ENCODE assay signal across 20 mouse cellular contexts in the genomic region with DNA sequence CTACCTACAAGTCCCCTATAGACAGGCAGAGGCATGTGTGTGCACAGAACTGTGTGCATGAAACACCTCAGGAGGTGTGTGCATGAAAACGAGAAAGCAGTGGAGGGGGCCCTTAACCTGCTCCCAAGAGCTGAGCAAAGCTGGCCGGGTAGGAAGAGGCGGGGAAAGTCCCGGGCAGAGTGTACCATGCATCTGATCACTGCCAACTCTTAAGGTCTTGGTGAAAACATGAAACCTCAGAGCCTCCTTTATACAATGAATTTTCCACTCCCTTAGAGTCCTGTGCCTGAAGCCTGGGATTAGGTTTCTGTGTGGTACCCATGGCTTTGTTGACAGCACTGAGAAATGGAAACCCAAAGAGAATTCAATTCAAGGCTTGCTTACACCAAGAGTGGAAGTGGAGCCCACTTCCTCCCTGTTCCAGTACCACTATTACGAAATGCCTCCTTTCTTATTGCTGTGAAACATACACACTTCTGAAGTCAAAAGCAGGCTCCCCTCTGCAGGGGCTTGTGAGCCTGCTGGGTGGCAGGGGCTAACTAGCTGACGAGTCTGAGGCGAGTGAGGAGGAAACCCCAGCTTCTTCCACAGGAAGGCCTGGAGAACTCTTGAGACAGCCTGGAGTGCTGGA.
DNase-seq lines count a peak whose midpoint lies in the region; ATAC-seq and TF ChIP-seq lines count a peak whose summit lies in the region.
"Had no signal": no experiment of that assay in that cellular context is flagged by ENCODE, and none has a peak within 500 bp of the region (broad histone marks: within the 10 kb centered on the region; RNA-seq: fewer than 3 reads in every experiment).

No protein-coding gene starts in this region.

- H3K27me3 ChIP-seq in limb, embryonic 12.5 days, result no peaks in the 10 kb centered on the region
- no peaks in the 10 kb centered on the region for H3K27me3 ChIP-seq in limb, embryonic 10.5 days (ENCODE audit: low read depth, poor library complexity, severe bottlenecking)
- H3K27me3 ChIP-seq in CH12.LX (replicated peaks), result peaks cover 11% of the 10 kb centered on the region
- H3K27me3 ChIP-seq: hindbrain, embryonic 13.5 days; intestine, embryonic 15.5 days; kidney, embryonic 15.5 days; neural tube, embryonic 12.5 days had no signal

- TF ChIP-seq POLR2A in CH12.LX (IDR thresholded peaks at IDR 0.05; ENCODE audit: low read depth, low read length), result no peak

- WGBS in limb, embryonic 12.5 days, result 79% methylated on average over 7 of the region's 7 CpGs
- 91% methylated on average over 7 of the region's 7 CpGs for whole genome bisulfite sequencing in limb, embryonic 10.5 days

- no peak for TF ChIP-seq CTCF in CH12.LX (conservative IDR thresholded peaks at IDR 0.05 in 1 of 2, IDR thresholded peaks at IDR 0.05 in 1 of 2; ENCODE audit: low read depth in 2 of 2, low read length in 2 of 2)

- H3K27ac ChIP-seq in limb, embryonic 12.5 days, result 0 out of 2 replicates have a peak overlapping the region, but pooled peaks have one; percentile 7
- no peak overlapping the region for H3K27ac ChIP-seq in limb, embryonic 10.5 days
- no peak overlapping the region for H3K27ac ChIP-seq in CH12.LX (ENCODE audit: insufficient read depth, low read depth)
- H3K27ac ChIP-seq: hindbrain, embryonic 13.5 days; intestine, embryonic 15.5 days; kidney, embryonic 15.5 days; midbrain, embryonic 10.5 days; neural tube, embryonic 12.5 days had no signal

- H3K9ac ChIP-seq in limb, embryonic 12.5 days (replicated peaks), result no peak overlapping the region
- no peak overlapping the region for H3K9ac ChIP-seq in CH12.LX (ENCODE audit: insufficient read depth, low read depth)
- H3K9ac ChIP-seq: hindbrain, embryonic 13.5 days; intestine, embryonic 15.5 days; kidney, embryonic 15.5 days; neural tube, embryonic 12.5 days had no signal

- H3K4me1 ChIP-seq in limb, embryonic 12.5 days (replicated peaks), result peaks cover 62% of the 10 kb centered on the region
- H3K4me1 ChIP-seq in limb, embryonic 10.5 days, result peaks cover 41% of the 10 kb centered on the region
- peaks cover 0 to 9% of the 10 kb centered on the region in 2 experiments; a peak in 2 of 4 replicates for H3K4me1 ChIP-seq in CH12.LX (ENCODE audit: control insufficient read depth in 1 of 2, insufficient read depth in 2 of 2)

- no peaks in the 10 kb centered on the region for H3K9me3 ChIP-seq in limb, embryonic 12.5 days
- no peaks in the 10 kb centered on the region for H3K9me3 ChIP-seq in limb, embryonic 10.5 days (replicated peaks)
- peaks cover 34% of the 10 kb centered on the region for H3K9me3 ChIP-seq in CH12.LX (replicated peaks; ENCODE audit: low read length)
- H3K9me3 ChIP-seq: hindbrain, embryonic 13.5 days; intestine, embryonic 15.5 days; kidney, embryonic 15.5 days; midbrain, embryonic 10.5 days; neural tube, embryonic 12.5 days had no signal

- TF ChIP-seq EP300 in CH12.LX (IDR thresholded peaks at IDR 0.05; ENCODE audit: low read length), result no peak

- H3K36me3 ChIP-seq in limb, embryonic 12.5 days, result peaks cover 52% of the 10 kb centered on the region
- H3K36me3 ChIP-seq in limb, embryonic 10.5 days, result peaks cover 65% of the 10 kb centered on the region
- H3K36me3 ChIP-seq in CH12.LX (replicated peaks in 1 of 2; ENCODE audit: control insufficient read depth in 1 of 2, insufficient read depth in 1 of 2, low read length in 1 of 2), result no peaks in the 10 kb centered on the region
- H3K36me3 ChIP-seq: G1E; intestine, embryonic 15.5 days had no signal

- H3K79me2 ChIP-seq in CH12.LX (replicated peaks; ENCODE audit: control insufficient read depth, extremely low read depth, insufficient read depth, poor library complexity, severe bottlenecking), result no peaks in the 10 kb centered on the region

- in situ Hi-C loops in CH12.LX (cut with MboI; ENCODE audit: low pct_ligation_motif_present, low pct_unique_long_range_greater_than_20kb, low sequenced_read_pairs), result no loop called here

- no peak for TF ChIP-seq RAD21 in CH12.LX (IDR thresholded peaks at IDR 0.05; ENCODE audit: low read depth, low read length)

- ATAC-seq in limb, embryonic 12.5 days (ENCODE audit: insufficient number of reproducible peaks, insufficient read depth, low FRiP score, low TSS enrichment, low read depth), result no peak
- ATAC-seq in monocyte, adult 5-6 weeks (replicated peaks; ENCODE audit: insufficient number of reproducible peaks, low FRiP score, low TSS enrichment, poor library complexity, severe bottlenecking), result peak; percentile 8; the same call in 1 of the 2 replicates
- ATAC-seq: intestine, embryonic 15.5 days had no signal

- DNase-seq in limb, embryonic 10.5 days (ENCODE audit: low spot score), result no peak
- DNase-seq in CH12.LX (ENCODE audit: extremely low read depth), result peak; percentile 18
- peak; percentile 10 for DNase-seq in fibroblast of lung, adult 2 months (ENCODE audit: low read depth)
- DNase-seq in left cerebral cortex, postnatal 25 days (ENCODE audit: low spot score in 2 of 2), result no peak
- no peak for DNase-seq in c-Kit-positive CD71-positive TER-119-positive erythroid progenitor cells, embryonic 14.5 days (ENCODE audit: low spot score)
- DNase-seq in cerebellum, postnatal 14 days, result no peak
- DNase-seq: adrenal gland, postnatal 25 days; cerebellum, adult 18-20 months; gastrocnemius, postnatal 36 days; heart, postnatal 10 days; thymus, postnatal 25 days had no signal

- no peak overlapping the region for H3K4me3 ChIP-seq in limb, embryonic 12.5 days (replicated peaks)
- H3K4me3 ChIP-seq in limb, embryonic 10.5 days, result no peak overlapping the region
- no peak overlapping the region for H3K4me3 ChIP-seq in CH12.LX (replicated peaks in 1 of 3; ENCODE audit: low read depth in 2 of 3, low read length in 2 of 3, poor library complexity in 1 of 3)
- H3K4me3 ChIP-seq: hindbrain, embryonic 13.5 days; intestine, embryonic 15.5 days; kidney, embryonic 15.5 days; midbrain, embryonic 10.5 days; neural tube, embryonic 12.5 days had no signal

- intact Hi-C loops in left cerebral cortex, postnatal 25 days (cut with DNase I), result no loop called here

- dilution Hi-C loops in CH12.LX (cut with MboI; ENCODE audit: extremely low pct_ligation_motif_present, extremely low pct_unique_long_range_greater_than_20kb, low sequenced_read_pairs), result no loop called here

- H3K4me2 ChIP-seq in limb, embryonic 12.5 days, result no peak overlapping the region
- no peak overlapping the region for H3K4me2 ChIP-seq in CH12.LX (ENCODE audit: insufficient read depth, low read depth, poor library complexity, severe bottlenecking)
- H3K4me2 ChIP-seq: heart, embryonic 11.5 days; hindbrain, embryonic 13.5 days; intestine, embryonic 15.5 days; kidney, embryonic 15.5 days; neural tube, embryonic 12.5 days had no signal

TF ChIP-seq in CH12.LX, 34 proteins besides CTCF, POLR2A, EP300 and RAD21:
- no peak for TF ChIP-seq GABPA (IDR thresholded peaks at IDR 0.05; ENCODE audit: insufficient replicate concordance, low read depth, low read length)
- no peak for TF ChIP-seq BHLHE40 (IDR thresholded peaks at IDR 0.05; ENCODE audit: low read depth, low read length)
- TF ChIP-seq MAFK (IDR thresholded peaks at IDR 0.05; ENCODE audit: insufficient replicate concordance, low read length), result no peak
- TF ChIP-seq SIN3A (IDR thresholded peaks at IDR 0.05; ENCODE audit: low read length), result no peak

Comparison
In these comparisons a context has a peak if more than half of its experiments do, and no peak if none do; other contexts are left out.
1. DNase-seq: peak in CH12.LX (single experiment) and fibroblast of lung, adult 2 months (single experiment); none in limb, embryonic 10.5 days (single experiment), left cerebral cortex, postnatal 25 days (0 of 2), c-Kit-positive CD71-positive TER-119-positive erythroid progenitor cells, embryonic 14.5 days (single experiment) and cerebellum, postnatal 14 days (0 of 2).